Mouse (Mus musculus) intestine, postnatal 0 days (tissue): ENCODE data around the gene Sez6l. TPM values are rescaled to one million over a fixed set of nuclear protein-coding genes. Genes with fewer than 3 reads are reported as not detected.

Experiments used
- ATAC-seq: fragments of 200-750 bp; cut with Nextera tagmentation; 2 replicates; pipeline ENCODE4 v1.8.0; 2017; ENCODE audit warnings: mild to moderate bottlenecking, moderate TSS enrichment, moderate library complexity
- H3K27ac ChIP-seq: fragments of 300-500 bp; sonication (generic); 2 replicates; pipeline ENCODE4 v1.5.1; 2014; ENCODE audit warnings: mild to moderate bottlenecking, low read depth, low read length, moderate library complexity
- H3K27me3 ChIP-seq: fragments of 300-500 bp; sonication (generic); replicated peaks from 2 replicates; pipeline ENCODE4 v1.6.1; 2014; ENCODE audit warnings: low read length, mixed read lengths; ENCODE audit not compliant: control insufficient read depth, insufficient read depth
- H3K36me3 ChIP-seq: fragments of 300-500 bp; sonication (generic); 2 replicates; pipeline ENCODE4 v1.6.1; 2014; ENCODE audit warnings: mild to moderate bottlenecking, moderate library complexity; ENCODE audit not compliant: control insufficient read depth, insufficient read depth
- H3K4me1 ChIP-seq: fragments of 300-500 bp; sonication (generic); replicated peaks from 2 replicates; pipeline ENCODE4 v1.6.1; 2014; ENCODE audit warnings: antibody characterized with exemption, low read length, mixed read lengths; ENCODE audit not compliant: control insufficient read depth, insufficient read depth
- H3K4me2 ChIP-seq: fragments of 300-500 bp; sonication (generic); replicated peaks from 2 replicates; pipeline ENCODE4 v1.6.1; 2014; ENCODE audit warnings: low read depth, mild to moderate bottlenecking, moderate library complexity
- H3K4me3 ChIP-seq: fragments of 300-500 bp; sonication (generic); 2 replicates; pipeline ENCODE4 v1.5.1; 2014; ENCODE audit warnings: low read depth, low read length
- H3K9ac ChIP-seq: fragments of 300-500 bp; sonication (generic); 2 replicates; pipeline ENCODE4 v1.6.1; 2014; ENCODE audit warnings: mild to moderate bottlenecking, low read depth, low read length
- H3K9me3 ChIP-seq: fragments of 300-500 bp; sonication (generic); 2 replicates; pipeline ENCODE4 v1.6.1; 2016; ENCODE audit warnings: mixed run types; ENCODE audit not compliant: control insufficient read depth
- CTCF ChIP-seq: sonication (generic); IDR thresholded peaks from 2 replicates; pipeline ENCODE4 v1.5.1; 2016; ENCODE audit warnings: low read depth, mild to moderate bottlenecking, control low read depth, antibody characterized with exemption, moderate library complexity
- WGBS: fragments of 180-500 bp; shearing (Covaris S2); extraction: QIAGEN DNeasy Blood & Tissue Kit; methylation state at CpG from one replicate; pipeline ENCODE4 v1.1.7; 2014; 5-methylcytosine and 5-hydroxymethylcytosine counted together
- polyA plus RNA-seq: library from polyadenylated mRNA; unstranded; fragments of >200 nt; fragmentation: Nextera tagmentation; extraction: Ambion mirVana; gene quantifications from 2 replicates; pipeline ENCODE4 v1.2.1, GENCODE M21; 2015

Gene Sez6l
- polyA plus RNA-seq, 1 experiment from 2014 or later: 0.63 TPM

- ATAC-seq: no peak
- Histone ChIP-seq H3K27me3 (no peaks in the 10 kb centered on the region), H3K4me3 (no peak overlapping the region), H3K36me3 (no peaks in the 10 kb centered on the region), H3K9ac (no peak overlapping the region), H3K4me2 (no peak overlapping the region), H3K4me1 (no peaks in the 10 kb centered on the region), H3K27ac (no peak overlapping the region), H3K9me3 (peaks cover 4% of the 10 kb centered on the region; the same call in 1 of the 2 replicates)
- 81% methylated on average over 5 of the region's 5 CpGs for WGBS
- no peak for TF ChIP-seq CTCF
Measured at GRCm38 (mm10) chr5:112532894-112533293, 44.1 kb downstream of the Sez6l start.

GRCm38 (mm10) chr5:112532210-112532609 is 44.8 kb downstream of the Sez6l start:
- no peak overlapping the region for H3K4me3 ChIP-seq
- 67% methylated on average over 8 of the region's 8 CpGs for WGBS
- H3K36me3 ChIP-seq: no peaks in the 10 kb centered on the region
- TF ChIP-seq CTCF: peak; percentile 66
- peaks cover 4% of the 10 kb centered on the region; the same call in 1 of the 2 replicates for H3K9me3 ChIP-seq
- no peaks in the 10 kb centered on the region for H3K4me1 ChIP-seq
- no peak overlapping the region for H3K9ac ChIP-seq
- H3K27ac ChIP-seq: no peak overlapping the region
- no peak overlapping the region for H3K4me2 ChIP-seq
- ATAC-seq: no peak
- H3K27me3 ChIP-seq: no peaks in the 10 kb centered on the region

- no peaks in the 10 kb centered on the region for H3K4me1 ChIP-seq
- no peaks in the 10 kb centered on the region for H3K27me3 ChIP-seq
- H3K9me3 ChIP-seq: peaks cover 4% of the 10 kb centered on the region; the same call in 1 of the 2 replicates
- TF ChIP-seq CTCF: no peak
- no peak for ATAC-seq
- 69% methylated on average over 8 of the region's 8 CpGs for WGBS
- no peak overlapping the region for H3K27ac ChIP-seq
- no peaks in the 10 kb centered on the region for H3K36me3 ChIP-seq
- no peak overlapping the region for H3K4me2 ChIP-seq
- no peak overlapping the region for H3K4me3 ChIP-seq
- no peak overlapping the region for H3K9ac ChIP-seq
Measured at GRCm38 (mm10) chr5:112531111-112531510, 45.9 kb downstream of the Sez6l start.

GRCm38 (mm10) chr5:112526936-112527335 is 50.0 kb downstream of the Sez6l start:
- WGBS: 80% methylated on average over 19 of the region's 19 CpGs
- Histone ChIP-seq H3K9ac (no peak overlapping the region), H3K36me3 (no peaks in the 10 kb centered on the region), H3K27me3 (no peaks in the 10 kb centered on the region), H3K4me1 (0 out of 2 replicates have a peak, but pooled peaks cover 3% of the 10 kb centered on the region), H3K9me3 (no peaks in the 10 kb centered on the region), H3K27ac (no peak overlapping the region), H3K4me3 (no peak overlapping the region), H3K4me2 (no peak overlapping the region)
- TF ChIP-seq CTCF: no peak
- no peak for ATAC-seq

- WGBS: 65% methylated on average over 7 of the region's 7 CpGs
- Histone ChIP-seq H3K4me1 (0 out of 2 replicates have a peak, but pooled peaks cover 3% of the 10 kb centered on the region), H3K4me3 (no peak overlapping the region), H3K9ac (no peak overlapping the region), H3K4me2 (no peak overlapping the region), H3K27me3 (no peaks in the 10 kb centered on the region), H3K36me3 (no peaks in the 10 kb centered on the region), H3K27ac (no peak overlapping the region), H3K9me3 (no peaks in the 10 kb centered on the region)
- TF ChIP-seq CTCF: no peak
- ATAC-seq: no peak
Measured at GRCm38 (mm10) chr5:112526435-112526834, 50.5 kb downstream of the Sez6l start.

GRCm38 (mm10) chr5:112525980-112526379 is 51.0 kb downstream of the Sez6l start:
- Histone ChIP-seq H3K36me3 (no peaks in the 10 kb centered on the region), H3K4me3 (no peak overlapping the region), H3K9ac (no peak overlapping the region), H3K27ac (no peak overlapping the region), H3K9me3 (no peaks in the 10 kb centered on the region), H3K27me3 (no peaks in the 10 kb centered on the region; the same call in 1 of the 2 replicates), H3K4me2 (no peak overlapping the region), H3K4me1 (0 out of 2 replicates have a peak, but pooled peaks cover 3% of the 10 kb centered on the region)
- TF ChIP-seq CTCF: no peak
- WGBS: 71% methylated on average over 3 of the region's 3 CpGs
- ATAC-seq: no peak

- ATAC-seq: no peak
- no peak overlapping the region for H3K9ac ChIP-seq
- no peaks in the 10 kb centered on the region for H3K36me3 ChIP-seq
- H3K4me3 ChIP-seq: no peak overlapping the region
- H3K27me3 ChIP-seq: no peaks in the 10 kb centered on the region; the same call in 1 of the 2 replicates
- no peak overlapping the region for H3K4me2 ChIP-seq
- WGBS: 52% methylated on average over 5 of the region's 5 CpGs
- H3K4me1 ChIP-seq: 0 out of 2 replicates have a peak, but pooled peaks cover 3% of the 10 kb centered on the region
- H3K9me3 ChIP-seq: no peaks in the 10 kb centered on the region
- no peak overlapping the region for H3K27ac ChIP-seq
- TF ChIP-seq CTCF: no peak
Measured at GRCm38 (mm10) chr5:112525271-112525670, 51.7 kb downstream of the Sez6l start.
